Mouse (Mus musculus) midbrain, embryonic 16.5 days (tissue): ENCODE measurements at regions not wholly inside any gene's neighbourhood (a gene's known extent, or its start where the extent isn't known, plus 50 kb on each side); places are given as distances from the start of the nearest gene placed in this dataset.

Source experiments
- ATAC-seq: fragments of 200-750 bp; cut with Nextera tagmentation; 2 replicates; pipeline ENCODE4 v1.8.0; 2017; ENCODE audit warnings: moderate TSS enrichment
- H3K27ac ChIP-seq: fragments of 300-500 bp; sonication (generic); 2 replicates; pipeline ENCODE4 v1.5.1; 2014; ENCODE audit warnings: mild to moderate bottlenecking, low read length, mixed read lengths
- H3K27me3 ChIP-seq: fragments of 300-500 bp; sonication (generic); 2 replicates; pipeline ENCODE4 v1.6.1; 2014; ENCODE audit warnings: low read depth, low read length, mixed read lengths; ENCODE audit not compliant: control insufficient read depth, insufficient read depth
- H3K36me3 ChIP-seq: fragments of 300-500 bp; sonication (generic); 2 replicates; pipeline ENCODE4 v1.6.1; 2014; ENCODE audit warnings: mild to moderate bottlenecking, low read length, moderate library complexity, mixed read lengths; ENCODE audit not compliant: control insufficient read depth, insufficient read depth
- H3K4me1 ChIP-seq: fragments of 300-500 bp; sonication (generic); 2 replicates; pipeline ENCODE4 v1.6.1; 2014; ENCODE audit warnings: mild to moderate bottlenecking, low read length, mixed read lengths; ENCODE audit not compliant: control insufficient read depth, insufficient read depth
- H3K4me2 ChIP-seq: fragments of 300-500 bp; sonication (generic); 2 replicates; pipeline ENCODE4 v1.6.1; 2014; ENCODE audit warnings: mild to moderate bottlenecking, low read length, mixed read lengths
- H3K4me3 ChIP-seq: fragments of 300-500 bp; sonication (generic); 2 replicates; pipeline ENCODE4 v1.5.1; 2014; ENCODE audit warnings: low read depth, mild to moderate bottlenecking, low read length, moderate library complexity, mixed read lengths
- H3K9ac ChIP-seq: fragments of 300-500 bp; sonication (generic); 2 replicates; pipeline ENCODE4 v1.6.1; 2014; ENCODE audit warnings: low read depth, low read length, mixed read lengths
- H3K9me3 ChIP-seq: fragments of 300-500 bp; sonication (generic); replicated peaks from 2 replicates; pipeline ENCODE4 v1.6.1; 2014; ENCODE audit warnings: mild to moderate bottlenecking, low read length, mixed read lengths; ENCODE audit not compliant: control insufficient read depth, poor library complexity, severe bottlenecking
- WGBS: fragments of 180-500 bp; shearing (Covaris S2); extraction: QIAGEN DNeasy Blood & Tissue Kit; methylation state at CpG from one replicate; pipeline ENCODE4 v1.1.7; 2014; 5-methylcytosine and 5-hydroxymethylcytosine counted together

DNA sequence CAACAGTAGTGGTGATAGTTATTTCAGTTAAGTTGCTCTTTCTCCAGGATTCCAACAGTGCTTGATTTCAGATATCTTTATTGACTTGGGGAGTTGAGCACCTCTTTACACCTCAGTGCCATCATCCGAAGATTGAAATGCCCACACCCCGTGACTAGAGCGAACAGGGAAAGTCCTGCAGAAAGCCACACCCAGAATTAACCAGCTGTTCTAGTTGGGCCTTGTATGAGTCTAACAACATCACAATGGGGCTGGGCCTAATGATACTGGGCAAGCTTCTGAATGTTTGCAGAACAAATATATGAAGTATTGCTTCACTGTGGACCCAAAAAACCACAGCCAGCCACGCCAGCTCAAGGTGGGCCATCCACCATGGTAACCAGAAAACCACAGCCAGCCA is 100.1 kb upstream of the Rasgrp1 start:
- no peak for ATAC-seq

GRCm38 (mm10) chr2:117444671-117445070 is 101.9 kb upstream of the Rasgrp1 start:
- no peak for ATAC-seq
- no peaks in the 10 kb centered on the region for H3K4me1 ChIP-seq
- no peak overlapping the region for H3K9ac ChIP-seq
- no peaks in the 10 kb centered on the region for H3K27me3 ChIP-seq
- H3K36me3 ChIP-seq = no peaks in the 10 kb centered on the region
- no peak overlapping the region for H3K4me2 ChIP-seq
- no peaks in the 10 kb centered on the region for H3K9me3 ChIP-seq
- H3K27ac ChIP-seq = no peak overlapping the region
- no peak overlapping the region for H3K4me3 ChIP-seq
- WGBS = 31% methylated on average over 5 of the region's 5 CpGs

More for the DNA sequence above, 100.1 kb upstream of the Rasgrp1 start:
- Histone ChIP-seq H3K27me3 (no peaks in the 10 kb centered on the region), H3K9ac (no peak overlapping the region), H3K4me3 (no peak overlapping the region), H3K36me3 (no peaks in the 10 kb centered on the region), H3K27ac (no peak overlapping the region), H3K4me2 (no peak overlapping the region), H3K4me1 (no peaks in the 10 kb centered on the region), H3K9me3 (no peaks in the 10 kb centered on the region)
- 77% methylated on average over 4 of the region's 4 CpGs for WGBS

DNA sequence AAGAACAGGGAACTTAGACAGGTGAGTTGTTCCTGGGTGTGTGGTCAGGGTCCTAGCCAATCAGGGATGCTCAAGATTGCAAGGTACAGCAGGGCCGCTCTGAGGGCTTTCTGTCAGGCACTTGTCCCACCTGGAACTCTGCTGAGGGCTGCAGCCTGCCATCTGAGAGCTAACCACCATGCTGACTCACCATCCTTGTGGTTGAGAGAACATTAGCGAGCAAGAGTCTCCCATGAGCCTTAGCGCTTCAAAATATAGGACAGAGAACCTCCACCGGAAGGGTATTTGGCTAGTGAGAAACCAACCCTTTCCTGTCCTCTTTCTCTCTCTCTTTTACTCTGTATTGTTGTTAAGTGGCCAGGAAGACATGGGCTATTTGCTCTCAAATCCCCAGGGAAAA is 104.1 kb upstream of the Rasgrp1 start:
- ATAC-seq = no peak
- 87% methylated on average over 4 of the region's 4 CpGs for WGBS
- H3K36me3 ChIP-seq = no peaks in the 10 kb centered on the region

GRCm38 (mm10) chr2:117450172-117450865 is 107.5 kb upstream of the Rasgrp1 start:
- Histone ChIP-seq H3K4me3 (no peak overlapping the region), H3K9ac (no peak overlapping the region), H3K27me3 (no peaks in the 10 kb centered on the region), H3K9me3 (no peaks in the 10 kb centered on the region), H3K4me2 (no peak overlapping the region), H3K36me3 (no peaks in the 10 kb centered on the region), H3K27ac (no peak overlapping the region), H3K4me1 (no peaks in the 10 kb centered on the region)
- ATAC-seq = peak; percentile 87
- WGBS = 56% methylated on average over 7 of the region's 7 CpGs

More for the DNA sequence above, 104.1 kb upstream of the Rasgrp1 start:
- Histone ChIP-seq H3K27ac (no peak overlapping the region), H3K4me1 (no peaks in the 10 kb centered on the region), H3K27me3 (no peaks in the 10 kb centered on the region), H3K9ac (no peak overlapping the region), H3K9me3 (no peaks in the 10 kb centered on the region), H3K4me2 (no peak overlapping the region), H3K4me3 (no peak overlapping the region)

DNA sequence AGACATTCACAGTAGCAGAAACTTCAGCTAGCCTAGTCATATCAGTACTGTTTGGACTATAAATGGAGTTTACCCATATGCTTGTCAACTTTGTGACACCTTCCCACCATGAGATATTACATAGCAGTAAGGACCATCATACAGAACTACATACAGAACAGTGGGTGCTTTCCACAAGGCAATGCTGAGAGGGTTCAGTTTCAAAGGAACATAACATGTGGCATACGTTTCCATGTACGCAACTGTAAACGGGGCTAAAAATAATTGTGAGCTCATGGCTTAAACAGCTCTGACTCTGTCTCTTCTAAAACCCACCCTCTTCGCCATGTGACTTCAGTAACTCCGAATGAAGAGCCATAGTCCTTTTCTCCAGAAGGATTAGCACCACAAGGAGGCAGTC is 109.0 kb upstream of the Rasgrp1 start:
- Histone ChIP-seq H3K27me3 (no peaks in the 10 kb centered on the region), H3K4me2 (no peak overlapping the region), H3K36me3 (no peaks in the 10 kb centered on the region), H3K9ac (no peak overlapping the region), H3K27ac (no peak overlapping the region), H3K9me3 (no peaks in the 10 kb centered on the region), H3K4me3 (no peak overlapping the region), H3K4me1 (peaks cover 6% of the 10 kb centered on the region)
- no peak for ATAC-seq
- 81% methylated on average over 5 of the region's 5 CpGs for WGBS

GRCm38 (mm10) chr2:117455021-117455739 is 112.4 kb upstream of the Rasgrp1 start:
- Histone ChIP-seq H3K4me2 (no peak overlapping the region), H3K27ac (no peak overlapping the region)

GRCm38 (mm10) chr2:117455740-117456455 is 113.1 kb upstream of the Rasgrp1 start:
- no peak overlapping the region for H3K4me3 ChIP-seq
- peak; percentile 85 for ATAC-seq
- no peak overlapping the region for H3K27ac ChIP-seq
- H3K4me2 ChIP-seq = no peak overlapping the region
- no peaks in the 10 kb centered on the region for H3K36me3 ChIP-seq
- 18% methylated on average over 7 of the region's 7 CpGs for WGBS
- no peaks in the 10 kb centered on the region for H3K9me3 ChIP-seq
- no peak overlapping the region for H3K9ac ChIP-seq
- peaks cover 6% of the 10 kb centered on the region for H3K4me1 ChIP-seq
- no peaks in the 10 kb centered on the region for H3K27me3 ChIP-seq

More at GRCm38 (mm10) chr2:117455021-117455739, 112.4 kb upstream of the Rasgrp1 start:
- Histone ChIP-seq H3K36me3 (no peaks in the 10 kb centered on the region), H3K9me3 (no peaks in the 10 kb centered on the region), H3K4me1 (peaks cover 6% of the 10 kb centered on the region), H3K4me3 (no peak overlapping the region), H3K9ac (no peak overlapping the region), H3K27me3 (no peaks in the 10 kb centered on the region)
- WGBS = 57% methylated on average over 4 of the region's 4 CpGs
- ATAC-seq = peak; percentile 71; the same call in 1 of the 2 replicates

DNA sequence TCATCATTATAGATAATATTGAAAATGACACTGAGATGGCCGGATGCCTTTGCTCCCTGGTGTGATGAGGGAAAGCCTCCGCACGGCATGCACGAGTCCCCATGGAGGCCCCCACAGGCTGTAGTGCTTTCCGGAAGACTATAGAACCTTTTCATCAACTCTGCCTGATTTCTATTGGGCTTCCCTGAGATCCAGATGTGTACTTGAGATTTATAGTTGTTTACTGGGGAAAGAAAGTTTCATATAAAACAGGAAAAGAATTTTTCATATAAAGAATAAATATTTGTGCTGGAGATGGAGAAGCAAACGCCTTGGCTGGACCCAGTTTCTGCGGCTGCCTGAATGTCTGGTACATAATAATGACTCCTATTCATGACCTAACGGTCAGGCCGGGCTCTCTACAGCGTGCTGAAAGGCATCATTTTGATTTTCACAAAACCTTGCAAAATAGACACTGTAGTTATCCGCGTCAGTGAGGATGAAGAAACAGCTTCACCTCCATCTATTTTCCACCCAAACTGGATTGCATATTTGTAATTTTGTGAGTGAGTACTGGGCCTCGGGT is 113.7 kb upstream of the Rasgrp1 start:
- H3K27ac ChIP-seq = no peak overlapping the region
- no peaks in the 10 kb centered on the region for H3K27me3 ChIP-seq
- WGBS = 52% methylated on average over 13 of the region's 13 CpGs
- no peak overlapping the region for H3K4me3 ChIP-seq
- peaks cover 6% of the 10 kb centered on the region for H3K4me1 ChIP-seq
- H3K36me3 ChIP-seq = no peaks in the 10 kb centered on the region
- H3K9me3 ChIP-seq = no peaks in the 10 kb centered on the region
- H3K4me2 ChIP-seq = no peak overlapping the region
- no peak for ATAC-seq
- no peak overlapping the region for H3K9ac ChIP-seq
